Mouse (Mus musculus) testis, adult 2 months (tissue): ENCODE measurements around the gene Tprg.

Source experiments
- CTCF ChIP-seq: fragments of 200-500 bp; IDR thresholded peaks from 2 replicates; pipeline ENCODE4 v1.5.1; 2012; ENCODE audit warnings: low read depth, mild to moderate bottlenecking, inconsistent platforms, low read length, moderate library complexity; ENCODE audit not compliant: control insufficient read depth, insufficient read depth, insufficient replicate concordance
- POLR2A ChIP-seq: fragments of 200-500 bp; IDR thresholded peaks from 2 replicates; pipeline ENCODE4 v1.6.1; 2012; ENCODE audit warnings: low read depth, mild to moderate bottlenecking, inconsistent platforms, low read length, moderate library complexity; ENCODE audit not compliant: control insufficient read depth

GRCm38 (mm10) chr16:25349626-25350025, 63.0 kb downstream of the Tprg start:
- peak; percentile 2; the same call in 1 of the 2 replicates for TF ChIP-seq CTCF
- TF ChIP-seq POLR2A: no peak
